Mouse (Mus musculus) kidney, postnatal 25 days (tissue): Measurements from ENCODE around the gene Wdr74.
"Not testable (repeated sequence)": the region's sequence is repeated elsewhere in the genome, so short reads cannot be mapped to it uniquely, and the experiment has no call there.

Experiments used
- DNase-seq, 2 experiments: peaks; one replicate each; pipeline ENCODE4 v3.0.0; 2021; ENCODE audit warnings: mixed read lengths in 2 of 2

Wdr74 gene

DNA sequence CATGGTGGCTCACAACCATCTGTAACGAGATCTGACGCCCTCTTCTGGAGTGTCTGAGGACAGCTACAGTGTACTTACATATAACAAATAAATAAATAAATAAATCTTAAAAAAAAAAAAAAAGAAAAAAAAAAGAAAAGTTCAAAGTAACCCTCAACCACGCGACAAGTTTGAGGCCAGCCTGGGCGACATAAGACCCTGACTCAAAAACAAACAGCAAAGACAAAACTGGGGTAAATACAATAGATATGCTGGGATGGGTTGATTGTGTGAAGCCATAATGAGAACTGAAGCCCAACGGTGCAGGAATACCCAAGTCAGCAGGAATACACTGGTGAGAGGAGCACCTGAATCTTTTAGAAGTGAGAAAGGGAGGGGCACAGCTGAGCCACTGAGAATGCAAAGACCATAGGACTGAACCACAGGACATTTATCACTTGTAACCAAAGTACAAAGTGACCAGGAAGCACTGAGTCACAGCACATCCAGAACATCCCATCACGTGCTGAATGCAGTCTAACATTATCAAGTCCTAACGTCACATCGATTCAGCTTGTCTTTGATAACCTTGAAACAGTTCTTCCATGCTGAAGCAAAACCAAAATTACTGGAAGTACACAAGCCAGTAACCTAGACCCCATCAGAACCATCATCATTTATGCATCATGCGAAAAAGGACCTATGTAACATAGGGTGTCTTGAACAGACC, 18.7 kb upstream of the Wdr74 start:
- no peak for DNase-seq

DNA sequence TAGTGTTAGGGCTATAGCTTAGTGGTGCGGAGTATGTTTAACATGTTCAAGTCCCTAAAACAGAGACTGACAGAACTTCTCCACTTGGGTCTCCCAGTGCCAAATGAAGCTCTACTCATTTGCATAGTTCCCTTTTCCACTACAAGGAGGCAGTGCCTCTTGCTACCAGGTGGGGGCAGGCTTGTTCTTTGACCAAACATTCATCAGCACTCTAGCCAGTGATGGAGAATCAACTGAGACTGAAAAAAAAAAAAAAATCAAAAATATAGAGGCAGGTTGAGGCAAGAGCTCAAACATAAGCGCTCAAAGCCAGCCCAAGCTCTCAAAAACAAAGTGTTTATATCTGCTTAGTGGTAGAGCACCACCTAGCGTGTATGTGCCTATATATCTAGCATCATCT, 17.3 kb upstream of the Wdr74 start:
- DNase-seq = peak; percentile 58 to 62

DNA sequence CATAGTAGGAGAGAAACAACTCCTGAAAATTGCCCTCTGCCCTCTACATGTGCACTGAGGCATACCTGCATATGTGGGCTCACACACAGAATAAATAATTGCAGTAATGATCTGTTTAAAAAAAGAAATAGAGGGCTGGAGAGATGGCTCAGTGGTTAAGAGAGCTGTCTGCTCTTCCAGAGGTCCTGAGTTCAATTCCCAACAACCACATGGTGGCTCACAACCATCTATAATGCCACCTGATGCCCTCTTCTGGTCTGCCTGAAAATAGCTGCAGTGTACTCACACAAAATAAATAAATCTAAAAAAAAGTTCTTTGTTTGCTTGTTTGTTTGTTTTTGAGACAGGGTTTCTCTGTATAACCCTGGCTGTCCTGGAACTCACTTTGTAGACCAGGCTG, 16.6 kb upstream of the Wdr74 start:
- peak in 1 of 2 experiments; percentile 17 for DNase-seq

DNA sequence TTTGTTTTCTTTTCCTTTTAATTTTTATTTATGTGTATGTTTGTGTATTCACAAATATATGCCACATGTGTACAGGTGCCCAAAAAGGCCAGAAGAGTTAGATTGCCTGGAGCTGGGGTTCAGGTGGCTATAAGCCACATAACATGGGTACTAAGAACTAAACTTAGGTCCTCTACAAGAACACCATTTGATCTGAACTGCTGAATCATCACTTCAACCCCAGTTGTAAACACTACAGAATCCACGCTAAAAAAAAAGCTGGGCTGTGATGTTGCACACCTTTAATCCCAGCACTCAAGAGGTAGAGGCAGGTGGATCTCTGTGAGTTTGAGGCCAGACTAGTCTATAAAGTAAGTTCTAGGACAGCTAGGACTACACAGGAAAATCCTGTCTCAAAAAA, 14.2 kb upstream of the Wdr74 start:
- DNase-seq = no peak

DNA sequence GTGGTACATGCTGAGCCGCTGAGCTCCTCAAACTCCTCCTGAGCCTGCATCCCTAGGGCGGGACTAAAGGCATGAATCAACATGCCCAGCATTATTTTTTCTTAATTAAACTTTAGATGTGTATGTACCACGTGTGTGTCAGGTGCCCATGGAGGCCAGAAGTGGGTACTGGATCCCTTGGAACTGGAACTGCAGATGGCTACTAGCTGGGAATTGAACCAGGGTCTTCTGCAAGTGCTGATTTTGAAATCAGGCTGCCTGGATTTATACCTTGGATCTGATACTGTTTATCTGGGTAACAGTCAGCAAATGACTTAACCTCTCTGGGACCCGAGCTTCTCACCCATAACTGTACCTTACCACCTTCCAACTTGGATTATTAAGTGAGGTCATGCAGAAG, 13.6 kb upstream of the Wdr74 start:
- DNase-seq = no peak

DNA sequence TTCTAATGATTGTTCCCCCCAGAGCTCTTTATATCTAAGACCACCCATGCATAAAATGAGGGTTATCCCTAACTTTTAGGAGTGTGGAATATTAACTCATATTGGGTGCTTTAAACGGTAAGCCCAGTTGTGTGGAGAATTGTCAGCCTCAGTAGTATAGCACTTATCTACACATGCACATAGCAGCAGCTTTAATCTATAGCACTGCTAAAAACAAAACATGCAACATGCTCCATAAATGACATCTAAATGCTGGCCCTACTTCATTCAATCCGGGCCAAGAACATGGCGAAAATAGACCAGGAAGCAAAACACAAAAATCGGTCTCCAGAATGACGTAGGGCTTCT, 13.1 kb upstream of the Wdr74 start:
- DNase-seq = no peak

DNA sequence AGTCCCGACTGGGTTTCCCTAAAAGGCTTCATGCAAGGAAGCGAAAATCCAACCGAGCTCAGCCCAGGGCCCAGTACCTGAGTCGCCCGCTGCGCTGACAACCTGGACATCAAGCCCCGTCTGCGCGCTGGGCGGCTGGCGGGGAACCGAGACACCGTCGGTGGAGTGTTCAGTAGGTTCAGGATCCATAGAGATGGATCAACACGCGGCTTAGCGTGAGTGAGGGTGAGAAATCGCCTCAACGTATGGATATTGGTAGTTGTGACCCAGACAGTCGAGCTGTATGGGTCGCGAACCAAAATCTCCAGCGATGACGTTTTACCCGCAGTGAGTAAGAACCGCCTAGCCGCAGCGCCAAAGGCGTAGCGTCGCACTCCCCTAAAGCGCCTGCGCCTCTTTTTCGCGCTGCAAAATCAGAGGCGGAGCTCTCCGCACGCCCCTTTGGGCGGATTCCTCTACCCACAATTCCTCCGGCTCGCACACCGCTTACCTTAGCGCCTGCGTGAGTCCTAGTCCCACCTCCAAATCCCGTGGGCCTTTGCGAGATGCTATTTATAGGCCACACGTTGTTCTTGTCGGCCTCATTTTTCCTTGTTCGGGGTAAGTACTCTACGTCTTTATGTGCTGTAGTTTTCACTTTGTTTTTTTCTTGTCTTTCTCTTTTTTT, 12.6 kb upstream of the Wdr74 start, which contains the start of gene Slc3a2:
Slc3a2 (minus strand) TSS at position 463 of the 667 bp plus-strand sequence.
- peak; percentile 95 to 98 for DNase-seq

DNA sequence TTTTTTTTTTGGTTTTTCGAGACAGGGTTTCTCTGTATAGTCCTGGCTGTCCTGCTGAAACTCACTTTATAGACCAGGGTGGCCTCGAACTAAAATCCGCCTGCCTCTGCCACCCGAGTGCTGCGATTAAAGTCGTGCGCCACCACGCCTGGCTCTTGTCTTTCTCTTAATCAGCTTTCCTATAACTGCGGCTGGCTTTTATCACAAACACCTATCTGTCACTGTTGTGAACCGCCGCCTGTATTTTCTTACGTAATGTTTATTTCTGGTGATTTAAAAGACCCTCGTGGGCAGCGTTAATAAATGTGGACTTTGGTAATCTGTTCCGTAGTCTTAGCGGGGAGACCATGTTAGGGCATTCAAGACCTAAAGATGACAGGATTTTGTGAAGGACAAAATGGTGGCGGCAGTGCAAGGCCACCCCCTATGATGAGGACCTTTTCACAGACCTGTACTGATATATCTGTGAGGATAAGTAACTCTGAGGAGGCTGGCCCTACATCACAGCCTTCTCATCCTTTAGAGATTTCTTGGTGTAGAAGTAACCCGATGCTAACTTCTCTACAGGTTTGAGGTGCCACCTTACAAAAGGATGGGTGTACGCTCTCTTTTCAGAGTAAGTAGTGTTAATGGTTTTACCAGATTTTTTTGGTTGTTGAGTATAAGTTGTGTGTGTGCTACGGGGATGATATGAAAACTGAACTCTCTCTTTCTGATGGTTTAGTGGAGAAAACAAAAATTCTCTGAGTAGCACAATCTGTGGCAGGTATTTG, 11.9 kb upstream of the Wdr74 start:
- peak in 1 of 2 experiments; percentile 18 for DNase-seq

DNA sequence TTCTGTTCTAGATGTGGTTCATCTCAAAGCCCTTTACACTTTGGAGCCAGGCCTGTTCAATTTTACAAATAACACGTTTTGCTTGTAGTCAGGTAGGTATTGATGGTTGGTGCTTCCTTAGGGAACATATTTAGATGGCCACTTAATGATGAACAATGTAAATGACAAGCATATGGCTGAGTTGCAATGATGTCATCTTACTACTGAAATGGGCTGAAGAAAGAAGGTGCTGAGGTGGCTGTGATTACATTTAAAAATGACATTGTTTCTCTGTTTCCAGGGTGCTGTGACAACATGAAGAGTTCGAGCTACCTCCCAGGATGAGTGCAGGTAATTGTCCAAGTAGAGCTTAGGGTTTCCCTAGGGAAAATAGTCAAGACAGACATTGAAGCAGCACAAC, 11.2 kb upstream of the Wdr74 start:
- no peak for DNase-seq

DNA sequence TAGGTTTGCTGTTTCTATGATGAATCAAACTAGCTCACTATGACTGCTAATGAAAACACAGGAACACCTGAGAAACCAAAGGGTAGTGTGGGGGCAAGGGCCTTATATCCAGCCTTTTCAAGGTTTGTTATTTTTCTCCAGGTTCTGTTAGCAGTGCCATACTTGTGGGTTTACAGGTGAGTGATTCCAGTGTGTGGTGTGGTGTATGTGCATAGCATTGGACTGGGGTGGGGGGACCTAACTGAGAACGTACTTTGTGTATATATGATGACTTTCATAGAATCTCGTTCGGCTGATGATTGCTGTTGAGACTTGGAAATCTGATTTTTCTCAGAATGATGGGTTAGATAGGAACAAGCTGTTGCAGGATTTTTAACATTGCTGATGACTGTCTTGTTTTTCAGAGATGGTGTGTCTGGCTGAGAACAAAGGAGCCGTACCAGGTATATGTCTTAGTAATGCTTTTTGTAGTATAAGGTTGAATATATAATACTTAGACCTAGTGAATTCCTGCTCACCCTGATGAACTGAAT, 10.5 kb upstream of the Wdr74 start:
- no peak for DNase-seq

DNA sequence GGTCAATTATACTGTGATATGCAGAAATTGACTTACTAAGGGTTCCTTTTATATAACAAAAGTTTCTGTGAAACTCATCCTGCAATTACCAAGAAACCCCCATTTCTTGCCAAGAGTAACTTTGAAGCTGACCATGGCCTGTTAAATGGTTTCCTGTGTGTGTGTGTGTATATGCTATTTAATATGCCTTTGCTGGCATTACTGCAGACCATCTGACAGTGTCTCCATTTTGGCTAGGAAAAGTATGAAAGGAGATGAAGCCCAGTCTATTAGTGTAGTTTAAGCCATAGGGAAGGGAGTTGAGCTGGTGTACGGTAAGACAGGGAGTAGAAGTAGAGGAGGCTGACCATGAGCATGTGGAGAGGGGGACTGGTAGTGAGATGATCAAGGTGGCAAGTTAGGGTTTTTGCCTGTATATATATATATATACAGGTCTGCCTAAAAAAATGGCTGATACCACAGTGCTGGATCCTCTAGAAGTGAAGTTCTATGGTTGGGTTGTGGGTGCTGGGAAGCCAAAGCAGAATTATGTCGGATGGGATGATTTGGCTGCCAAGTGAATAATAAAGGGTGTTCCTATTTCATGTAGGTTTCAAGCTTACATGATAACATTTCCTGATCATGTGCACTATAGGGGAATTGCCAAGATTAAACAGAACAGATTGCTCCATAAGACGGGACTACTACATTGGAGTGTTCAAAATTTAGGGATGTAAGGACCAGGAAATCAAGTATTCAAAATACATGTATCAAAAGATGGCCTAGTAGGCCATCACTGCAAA, 8.8 kb upstream of the Wdr74 start:
- no peak for DNase-seq

DNA sequence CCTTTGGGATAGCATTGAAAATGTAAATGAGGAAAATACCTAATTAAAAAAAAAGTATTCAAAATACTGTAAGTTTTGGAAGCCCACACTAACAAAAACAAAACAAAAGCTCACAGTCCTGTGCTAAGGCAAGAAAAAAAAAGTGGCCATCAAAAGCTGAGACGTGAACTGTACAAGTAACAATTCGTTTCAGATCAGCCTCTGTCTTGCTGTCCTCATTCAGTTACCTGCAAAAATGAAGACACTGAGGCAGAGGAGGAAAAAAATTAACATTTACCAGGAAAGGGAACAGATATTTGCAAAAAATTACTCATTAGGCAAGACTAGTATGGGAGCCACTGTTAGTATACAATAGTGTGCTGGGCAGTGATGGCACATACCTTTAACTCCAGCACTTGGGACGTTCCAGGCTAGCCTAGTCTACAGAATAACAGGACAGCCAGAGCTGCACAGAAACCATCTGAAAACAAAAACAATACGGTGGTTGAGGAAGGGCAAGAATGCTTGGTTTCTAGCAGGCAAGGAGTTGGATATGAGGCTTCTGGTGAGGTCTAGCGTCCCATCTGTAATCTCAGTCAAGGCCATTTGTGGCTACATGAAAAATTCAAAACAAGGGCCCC, 8.0 kb upstream of the Wdr74 start:
- DNase-seq = no peak

DNA sequence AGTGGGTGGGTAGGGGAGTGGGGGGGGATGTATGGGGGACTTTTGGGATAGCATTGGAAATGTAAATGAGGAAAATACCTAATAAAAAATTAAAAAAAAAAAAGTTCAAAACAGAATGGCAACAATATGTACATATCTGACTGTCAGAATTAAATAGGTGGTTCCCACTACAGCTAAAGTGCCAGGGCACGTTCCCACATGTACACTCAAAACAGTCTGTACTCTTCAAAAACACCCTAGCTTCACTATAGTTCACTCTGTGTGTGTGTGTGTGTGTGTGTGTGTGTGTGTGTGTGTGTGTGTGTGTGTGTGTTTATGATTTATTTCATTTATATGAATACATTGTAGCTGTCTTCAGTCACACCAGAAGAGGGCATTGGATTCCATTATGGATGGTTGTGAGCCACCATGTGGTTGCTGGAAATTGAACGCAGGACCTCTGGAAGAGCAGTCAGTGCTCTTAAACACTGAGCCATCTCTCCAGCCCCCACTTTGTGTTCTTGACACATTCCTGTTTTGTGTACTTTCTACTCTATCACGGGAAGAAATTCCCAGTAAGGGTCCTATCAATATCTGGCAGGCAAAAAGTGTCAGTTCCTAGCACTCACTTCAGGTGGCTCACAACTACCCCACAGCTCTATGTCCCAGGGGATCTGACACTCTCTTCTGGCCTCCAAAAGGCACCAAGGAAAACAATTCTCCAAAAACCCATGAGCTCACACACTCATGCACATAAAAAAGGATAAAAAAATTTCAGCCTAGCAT, 7.1 kb upstream of the Wdr74 start:
- DNase-seq = not testable (repeated sequence)

DNA sequence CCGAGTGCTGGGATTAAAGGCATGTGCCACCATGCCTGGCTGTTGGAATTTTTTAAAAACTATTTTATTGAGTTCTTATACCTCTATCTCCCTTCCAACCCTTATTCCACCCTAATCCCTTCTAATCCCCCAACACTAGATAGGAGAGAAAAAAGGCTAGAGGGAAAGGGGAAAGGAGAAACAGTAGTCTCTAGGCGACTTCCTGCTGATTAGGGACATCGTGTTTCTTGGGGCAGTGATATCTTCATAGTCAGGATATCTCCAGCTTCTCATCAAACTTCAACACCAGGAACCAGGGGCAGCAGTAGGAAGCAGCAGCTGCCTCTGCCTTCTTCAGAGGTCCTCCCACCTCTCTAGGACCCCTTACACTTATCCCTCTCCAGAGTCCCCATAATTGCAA, 1.3 kb upstream of the Wdr74 start:
- DNase-seq = no peak

DNA sequence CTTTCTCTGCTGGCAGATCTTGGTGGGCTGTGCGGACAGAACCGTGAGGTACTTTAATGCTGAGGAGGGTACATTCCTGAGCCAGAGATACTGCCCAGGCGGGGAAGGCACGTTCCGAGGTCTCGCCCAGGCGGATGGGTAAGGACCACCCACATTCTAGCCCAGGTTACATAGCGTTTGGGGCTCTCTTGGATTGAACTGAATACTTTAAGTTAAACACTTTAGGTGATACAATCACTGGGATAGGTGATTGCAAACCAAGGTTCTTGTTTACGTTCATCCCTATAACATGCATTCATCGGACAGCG, 487 bp downstream of the Wdr74 start:
- DNase-seq = no peak

DNA sequence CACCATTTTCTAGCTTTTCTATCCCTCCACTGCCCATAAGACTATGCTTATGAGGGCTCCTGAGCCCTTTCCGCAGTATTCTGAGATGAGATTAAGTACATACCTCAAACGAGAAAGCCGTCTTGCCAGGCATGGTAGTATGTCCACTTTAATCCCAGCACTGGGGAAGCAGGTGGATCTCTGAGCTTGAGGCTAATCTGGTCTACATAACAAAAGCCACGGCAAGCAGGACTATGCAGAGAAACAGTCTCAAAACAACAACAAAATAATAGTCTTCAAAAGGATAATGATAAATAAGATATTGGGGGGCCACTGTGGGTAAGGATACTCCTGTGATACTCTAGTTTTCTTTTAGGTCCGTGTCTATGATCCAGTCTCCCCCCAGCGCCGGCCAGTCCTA, 3.3 kb downstream of the Wdr74 start:
- DNase-seq = no peak

DNA sequence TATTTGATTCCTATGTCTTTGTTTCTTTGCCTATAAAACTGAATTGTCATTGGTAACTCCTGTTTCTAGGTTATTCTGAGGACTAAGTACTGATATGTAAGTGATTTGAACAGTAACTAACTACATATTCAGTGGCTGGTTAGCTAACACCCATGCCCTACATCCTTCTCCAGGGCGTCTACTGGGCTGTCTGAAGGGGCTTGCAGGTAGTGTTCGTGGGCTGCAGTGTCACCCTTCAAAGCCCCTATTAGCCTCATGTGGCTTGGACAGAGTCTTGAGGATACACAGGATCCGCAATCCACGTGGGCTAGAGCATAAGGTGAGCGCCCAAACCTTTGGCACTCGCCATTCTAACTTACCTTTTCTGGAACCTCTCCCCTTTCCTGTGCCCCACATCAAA, 4.0 kb downstream of the Wdr74 start:
- no peak for DNase-seq

DNA sequence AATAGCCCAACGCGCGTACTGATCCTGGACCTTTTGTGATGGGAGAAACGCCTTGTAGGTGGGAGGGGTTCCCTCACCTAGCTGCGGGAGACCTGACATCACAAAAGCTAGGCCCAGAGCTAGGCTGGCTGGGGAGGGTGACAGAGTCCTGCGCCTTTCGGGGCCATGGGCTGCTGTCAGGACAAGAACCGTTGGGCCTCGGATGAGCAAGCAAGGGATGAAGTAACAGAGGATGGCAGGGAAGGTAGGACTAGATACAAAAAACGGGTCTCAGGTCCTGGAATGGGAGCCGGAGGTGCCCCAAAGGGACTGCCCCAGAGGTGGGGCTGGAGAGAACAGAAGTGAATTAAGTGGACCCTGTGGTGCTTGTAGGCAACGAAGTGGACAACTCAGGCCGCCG, 5.0 kb downstream of the Wdr74 start, which contains the start of gene 1700092M07Rik:
1700092M07Rik (plus strand) TSS at position 116 of the 400 bp plus-strand sequence.
- DNase-seq = peak in 1 of 2 experiments; percentile 45

DNA sequence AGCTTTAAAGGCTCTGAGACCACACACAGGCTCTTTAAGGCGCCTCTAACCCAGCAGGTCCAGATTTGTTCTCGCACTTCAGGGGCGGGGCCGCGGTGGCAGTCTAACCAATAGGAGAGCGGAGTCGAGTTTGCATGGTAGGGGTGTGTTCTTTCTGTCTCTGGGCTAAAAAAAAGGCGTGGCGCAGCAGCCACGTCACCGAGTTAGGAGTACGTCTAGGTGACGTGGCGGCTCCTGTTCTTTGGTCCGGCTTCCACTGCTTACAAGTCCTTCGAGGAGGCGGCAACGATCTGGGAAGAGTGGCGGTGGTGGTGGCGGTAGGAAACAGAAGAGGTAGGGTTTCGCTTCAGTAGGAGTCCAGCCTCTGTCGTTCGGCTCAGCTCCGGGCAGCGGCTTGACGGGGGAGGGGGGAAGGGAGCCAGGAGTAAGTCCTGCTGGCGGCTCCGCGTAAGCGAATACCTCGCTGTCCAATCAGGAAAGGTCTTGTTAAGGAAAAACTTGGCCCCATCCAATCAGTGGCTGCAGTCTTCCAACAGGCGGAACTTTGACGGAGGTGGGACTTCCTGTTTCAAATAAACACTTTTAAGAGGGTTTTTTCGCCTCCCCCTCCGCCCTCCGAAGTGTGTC, 5.7 kb downstream of the Wdr74 start, which contains the start of gene Stx5a:
Stx5a (plus strand) TSS at position 171 of the 627 bp plus-strand sequence.
- DNase-seq = peak; percentile 98 to 99

DNA sequence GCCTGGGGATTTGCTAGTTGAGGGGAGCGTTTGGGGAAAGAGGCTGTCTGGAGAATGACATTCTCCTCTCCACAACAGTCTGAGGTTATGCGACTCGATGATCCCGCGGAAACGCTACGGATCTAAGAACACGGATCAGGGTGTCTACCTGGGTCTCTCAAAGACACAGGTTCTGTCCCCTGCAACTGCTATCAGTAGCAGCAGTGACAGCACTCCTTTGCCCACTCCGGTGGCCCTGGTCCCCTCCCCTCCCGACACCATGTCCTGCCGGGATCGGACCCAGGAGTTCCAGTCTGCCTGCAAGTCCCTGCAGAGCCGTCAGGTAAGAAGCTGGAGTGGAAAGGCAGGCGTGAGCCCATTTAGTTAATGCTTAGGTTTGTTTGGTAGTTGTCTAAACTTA, 6.5 kb downstream of the Wdr74 start:
- no peak for DNase-seq

DNA sequence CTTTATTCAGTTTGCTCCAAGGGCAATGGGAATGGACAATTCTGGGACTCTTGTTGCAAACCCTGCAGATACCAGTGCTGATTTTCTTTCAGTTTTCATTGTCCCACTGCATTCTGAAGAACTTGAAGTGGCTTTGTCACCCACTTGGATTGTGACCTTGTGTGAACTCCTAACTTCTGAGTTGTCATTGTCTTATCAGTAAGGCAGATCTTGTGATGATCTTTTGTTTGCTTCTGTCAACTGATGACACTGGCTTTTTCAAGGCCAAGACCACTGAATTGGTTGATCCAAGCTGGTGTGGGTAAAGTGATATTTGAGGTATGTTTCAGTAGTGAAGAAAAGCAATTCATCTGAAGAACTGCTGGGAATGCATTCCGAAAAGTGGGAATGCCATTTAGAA, 9.8 kb downstream of the Wdr74 start:
- DNase-seq = no peak
